In the genomic region with DNA sequence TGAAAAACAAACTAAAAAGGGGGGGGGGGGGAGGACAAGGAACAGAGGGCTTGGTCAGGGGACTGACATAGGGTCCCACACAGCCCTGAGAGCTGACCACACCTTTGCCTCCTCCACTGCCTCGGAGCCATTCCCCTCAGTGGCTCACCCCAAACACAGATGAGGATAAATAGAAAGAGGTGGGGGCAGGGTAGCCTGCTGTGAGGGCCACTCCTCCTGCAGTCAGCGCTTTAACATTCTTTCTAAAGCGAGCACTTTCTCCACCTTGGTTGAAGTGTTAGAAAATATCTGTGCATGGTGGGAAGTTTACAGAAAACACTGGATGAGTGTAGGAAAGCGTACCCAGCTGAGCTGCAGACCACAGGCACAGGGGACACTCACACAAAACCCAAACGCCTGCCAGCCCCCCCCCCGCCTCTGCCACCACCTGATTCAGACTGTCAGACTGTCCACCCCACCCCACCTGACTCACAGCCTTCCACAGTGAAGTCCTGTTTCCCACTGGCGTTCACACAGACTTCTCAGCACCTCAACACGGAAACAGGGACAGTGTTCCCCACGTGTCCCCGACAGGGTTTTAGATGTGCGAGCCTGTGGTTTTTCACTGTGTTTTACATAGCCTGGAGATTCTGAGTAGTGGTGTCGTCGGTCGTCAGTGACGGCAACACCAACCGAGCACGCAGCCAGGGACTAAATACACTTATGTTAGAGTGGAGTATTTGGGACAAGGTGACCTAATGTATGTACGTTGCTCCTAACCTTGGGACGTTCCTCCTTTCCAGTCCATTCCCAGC, we compare ENCODE assay signal across 11 mouse cellular contexts. TPM values are rescaled to one million over a fixed set of nuclear protein-coding genes. Genes with fewer than 3 reads are reported as not detected.
DNase-seq lines count a peak whose midpoint lies in the region; ATAC-seq and TF ChIP-seq lines count a peak whose summit lies in the region.
"Had no signal": no experiment of that assay in that cellular context is flagged by ENCODE, and none has a peak within 500 bp of the region (broad histone marks: within the 10 kb centered on the region; RNA-seq: fewer than 3 reads in every experiment).

No protein-coding gene starts in this region.

- WGBS in heart, embryonic 13.5 days = 48% methylated on average over 19 of the region's 19 CpGs
- 62% methylated on average over 19 of the region's 19 CpGs for WGBS in limb, embryonic 13.5 days
- WGBS in stomach, postnatal 0 days = 56% methylated on average over 19 of the region's 19 CpGs

- H3K4me2 ChIP-seq in heart, embryonic 13.5 days = peak overlapping the region; percentile 86
- H3K4me2 ChIP-seq in limb, embryonic 13.5 days (replicated peaks) = peak overlapping the region; percentile 99
- H3K4me2 ChIP-seq in stomach, postnatal 0 days (replicated peaks; ENCODE audit: low read depth) = 0 out of 2 replicates have a peak overlapping the region, but pooled peaks have one; percentile 95

- H3K9me3 ChIP-seq in heart, embryonic 13.5 days = no peaks in the 10 kb centered on the region
- H3K9me3 ChIP-seq in megakaryocyte, embryonic 14.5 days = no peaks in the 10 kb centered on the region
- no peaks in the 10 kb centered on the region for H3K9me3 ChIP-seq in limb, embryonic 13.5 days
- no peaks in the 10 kb centered on the region for H3K9me3 ChIP-seq in stomach, postnatal 0 days (ENCODE audit: control insufficient read depth, low read length)

- no peak for TF ChIP-seq CTCF in stomach, postnatal 0 days (IDR thresholded peaks at IDR 0.05; ENCODE audit: low read depth)

- TF ChIP-seq EP300 in stomach, postnatal 0 days (optimal IDR thresholded peaks at IDR 0.05) = no peak

- H3K27ac ChIP-seq in heart, embryonic 13.5 days (replicated peaks) = peak overlapping the region; percentile 65; the same call in 1 of the 2 replicates
- H3K27ac ChIP-seq in limb, embryonic 13.5 days = no peak overlapping the region
- H3K27ac ChIP-seq in stomach, postnatal 0 days (replicated peaks) = no peak overlapping the region

- ATAC-seq in heart, embryonic 13.5 days (ENCODE audit: extremely low read depth, insufficient number of reproducible peaks, low FRiP score, low TSS enrichment) = no peak
- ATAC-seq in megakaryocyte, adult 5-6 weeks (ENCODE audit: poor library complexity, severe bottlenecking) = no peak
- no peak for ATAC-seq in limb, embryonic 13.5 days (ENCODE audit: low FRiP score, low read depth)
- ATAC-seq in stomach, postnatal 0 days (ENCODE audit: low FRiP score, low TSS enrichment) = no peak

- H3K4me1 ChIP-seq in heart, embryonic 13.5 days = peaks cover 43% of the 10 kb centered on the region
- peaks cover 61% of the 10 kb centered on the region for H3K4me1 ChIP-seq in megakaryocyte, embryonic 14.5 days
- H3K4me1 ChIP-seq in limb, embryonic 13.5 days = peaks cover 20% of the 10 kb centered on the region
- H3K4me1 ChIP-seq in stomach, postnatal 0 days (replicated peaks; ENCODE audit: control insufficient read depth, insufficient read depth) = no peaks in the 10 kb centered on the region

- H3K9ac ChIP-seq in heart, embryonic 13.5 days = peak overlapping the region; percentile 80
- H3K9ac ChIP-seq in limb, embryonic 13.5 days = peak overlapping the region; percentile 68; the same call in 1 of the 2 replicates
- no peak overlapping the region for H3K9ac ChIP-seq in stomach, postnatal 0 days (ENCODE audit: low read length)

- peaks cover 27% of the 10 kb centered on the region for H3K27me3 ChIP-seq in heart, embryonic 13.5 days (replicated peaks)
- H3K27me3 ChIP-seq in megakaryocyte, embryonic 14.5 days (replicated peaks) = peaks cover 7% of the 10 kb centered on the region
- H3K27me3 ChIP-seq in limb, embryonic 13.5 days = peaks cover 19% of the 10 kb centered on the region
- H3K27me3 ChIP-seq in stomach, postnatal 0 days (ENCODE audit: control insufficient read depth, insufficient read depth, low read length) = no peaks in the 10 kb centered on the region

- H3K36me3 ChIP-seq in heart, embryonic 13.5 days = peaks cover 24% of the 10 kb centered on the region
- peaks cover 49% of the 10 kb centered on the region for H3K36me3 ChIP-seq in megakaryocyte, embryonic 14.5 days (replicated peaks; ENCODE audit: low read length)
- H3K36me3 ChIP-seq in limb, embryonic 13.5 days = peaks cover 31% of the 10 kb centered on the region
- no peaks in the 10 kb centered on the region; the same call in 1 of the 2 replicates for H3K36me3 ChIP-seq in stomach, postnatal 0 days (ENCODE audit: control insufficient read depth, insufficient read depth, low read length)

- peak overlapping the region; percentile 65 for H3K4me3 ChIP-seq in heart, embryonic 13.5 days
- H3K4me3 ChIP-seq in megakaryocyte, embryonic 14.5 days (replicated peaks) = peak overlapping the region; percentile 97
- peak overlapping the region; percentile 71; the same call in 1 of the 2 replicates for H3K4me3 ChIP-seq in limb, embryonic 13.5 days
- H3K4me3 ChIP-seq in stomach, postnatal 0 days (ENCODE audit: low read depth, low read length) = no peak overlapping the region

- DNase-seq in heart, adult 18-20 months = no peak
- DNase-seq in stomach, postnatal 0 days (ENCODE audit: low spot score) = no peak
- no peak for DNase-seq in right cerebral cortex, adult 2 months (ENCODE audit: low spot score in 2 of 2)
- no peak for DNase-seq in frontal cortex, postnatal 10 days (ENCODE audit: low spot score in 2 of 2)
- DNase-seq: cerebellum, adult 11-12 months had no signal

RNA-seq across cellular contexts. Expression of a gene that starts 1.6 kb away (rescaled TPM):
- 7.6 and 8.0 TPM in 2 replicates for polyA plus RNA-seq in heart, embryonic 13.5 days (2015; fragmentation: Nextera tagmentation; extraction: Ambion mirVana)
- total RNA-seq in heart, adult 18-20 months (2021) = 1 to 10 TPM; 2.0 to 2.2 TPM
- polyA plus RNA-seq in megakaryocyte, embryonic 14.5 days (2012; ENCODE audit: insufficient read depth, low replicate concordance) = 8.2 and 25.4 TPM in 2 replicates
- 0.16 and 0.32 TPM in 2 replicates for total RNA-seq in megakaryocyte, adult 5-6 weeks (2015)
- 0.40 and 0.69 TPM in 2 replicates for total RNA-seq in megakaryocyte, adult 5-6 weeks (2017)
- 7.9 and 8.8 TPM in 2 replicates for polyA plus RNA-seq in limb, embryonic 13.5 days (2015; fragmentation: Nextera tagmentation; extraction: Ambion mirVana)
- 6.8 and 7.0 TPM in 2 replicates for polyA plus RNA-seq in stomach, postnatal 0 days (2015; fragmentation: Nextera tagmentation; extraction: Ambion mirVana)

RNA-seq across cellular contexts. Expression of a gene that starts 7.8 kb away (rescaled TPM):
- polyA plus RNA-seq in heart, embryonic 13.5 days (2015; fragmentation: Nextera tagmentation; extraction: Ambion mirVana) = 1.1 and 1.2 TPM in 2 replicates
- 10 to 100 TPM; 15.3 to 16.6 TPM for total RNA-seq in heart, adult 18-20 months (2021)
- 3.3 TPM in 1 of 2 replicates, not detected in the other for polyA plus RNA-seq in megakaryocyte, embryonic 14.5 days (2012; ENCODE audit: insufficient read depth, low replicate concordance)
- total RNA-seq in megakaryocyte, adult 5-6 weeks (2015) = not detected in 2 replicates
- 0.04 and 0.15 TPM in 2 replicates for total RNA-seq in megakaryocyte, adult 5-6 weeks (2017)
- 0.61 and 0.64 TPM in 2 replicates for polyA plus RNA-seq in limb, embryonic 13.5 days (2015; fragmentation: Nextera tagmentation; extraction: Ambion mirVana)
- polyA plus RNA-seq in stomach, postnatal 0 days (2015; fragmentation: Nextera tagmentation; extraction: Ambion mirVana) = 5.4 and 6.3 TPM in 2 replicates
- total RNA-seq: megakaryocyte-erythroid progenitor cell, adult 5-6 weeks had no signal

RNA-seq across cellular contexts. Expression of a gene that starts 18.9 kb away (rescaled TPM):
- 49.1 and 49.3 TPM in 2 replicates for polyA plus RNA-seq in heart, embryonic 13.5 days (2015; fragmentation: Nextera tagmentation; extraction: Ambion mirVana)
- total RNA-seq in heart, adult 18-20 months (2021) = 1 to 10 TPM; 5.1 to 5.6 TPM
- 3.2 and 11.7 TPM in 2 replicates for polyA plus RNA-seq in megakaryocyte, embryonic 14.5 days (2012; ENCODE audit: insufficient read depth, low replicate concordance)
- 62.0 and 67.7 TPM in 2 replicates for total RNA-seq in megakaryocyte, adult 5-6 weeks (2015)
- 48.9 and 57.9 TPM in 2 replicates for total RNA-seq in megakaryocyte, adult 5-6 weeks (2017)
- 132 and 134 TPM in 2 replicates for polyA plus RNA-seq in limb, embryonic 13.5 days (2015; fragmentation: Nextera tagmentation; extraction: Ambion mirVana)
- 37.5 and 41.6 TPM in 2 replicates for polyA plus RNA-seq in stomach, postnatal 0 days (2015; fragmentation: Nextera tagmentation; extraction: Ambion mirVana)

RNA-seq across cellular contexts. Expression of a gene that starts 49.8 kb away (rescaled TPM):
- polyA plus RNA-seq in heart, embryonic 13.5 days (2015; fragmentation: Nextera tagmentation; extraction: Ambion mirVana) = 5.5 and 7.0 TPM in 2 replicates
- total RNA-seq in heart, adult 18-20 months (2021) = 1 to 10 TPM; 6.0 to 7.8 TPM
- polyA plus RNA-seq in megakaryocyte, embryonic 14.5 days (2012; ENCODE audit: insufficient read depth, low replicate concordance) = 11.4 and 36.3 TPM in 2 replicates
- total RNA-seq in megakaryocyte, adult 5-6 weeks (2015) = 532 and 545 TPM in 2 replicates
- 316 and 364 TPM in 2 replicates for total RNA-seq in megakaryocyte, adult 5-6 weeks (2017)
- 6.1 and 7.2 TPM in 2 replicates for polyA plus RNA-seq in limb, embryonic 13.5 days (2015; fragmentation: Nextera tagmentation; extraction: Ambion mirVana)
- 9.6 and 9.8 TPM in 2 replicates for polyA plus RNA-seq in stomach, postnatal 0 days (2015; fragmentation: Nextera tagmentation; extraction: Ambion mirVana)

RNA-seq across cellular contexts. Expression of a gene that starts 57.7 kb away (rescaled TPM):
- polyA plus RNA-seq in heart, embryonic 13.5 days (2015; fragmentation: Nextera tagmentation; extraction: Ambion mirVana) = 0.08 and 0.16 TPM in 2 replicates
- total RNA-seq in heart, adult 18-20 months (2021) = 1 to 10 TPM in 1 of 2 experiments, under 1 TPM in 1; 0.37 to 1.3 TPM
- 1.2 TPM in 1 of 2 replicates, not detected in the other for polyA plus RNA-seq in megakaryocyte, embryonic 14.5 days (2012; ENCODE audit: insufficient read depth, low replicate concordance)
- 20.0 and 25.8 TPM in 2 replicates for total RNA-seq in megakaryocyte, adult 5-6 weeks (2015)
- total RNA-seq in megakaryocyte, adult 5-6 weeks (2017) = 7.6 and 10.7 TPM in 2 replicates
- polyA plus RNA-seq in limb, embryonic 13.5 days (2015; fragmentation: Nextera tagmentation; extraction: Ambion mirVana) = 0.11 and 0.13 TPM in 2 replicates
- polyA plus RNA-seq in stomach, postnatal 0 days (2015; fragmentation: Nextera tagmentation; extraction: Ambion mirVana) = 0.10 and 0.11 TPM in 2 replicates
- total RNA-seq: layer of hippocampus, postnatal 10 days had no signal
